Mouse (Mus musculus) embryonic facial prominence, embryonic 14.5 days (tissue): Measurements from ENCODE around the gene Eif3b. TPM values are rescaled to one million over a fixed set of nuclear protein-coding genes. Genes with fewer than 3 reads are reported as not detected.

Source experiments
- ATAC-seq: fragments of 200-750 bp; cut with Nextera tagmentation; 2 replicates; pipeline ENCODE4 v1.8.0; 2017; ENCODE audit warnings: low read depth, moderate number of reproducible peaks, moderate TSS enrichment
- DNase-seq: peaks from one replicate; pipeline ENCODE4 v3.0.0-alpha.2; 2015; ENCODE audit warnings: low spot score
- H3K27ac ChIP-seq: fragments of 300-500 bp; sonication (generic); replicated peaks from 2 replicates; pipeline ENCODE4 v1.5.1; 2014; ENCODE audit warnings: low read depth, mild to moderate bottlenecking, low read length, moderate library complexity
- H3K27me3 ChIP-seq: fragments of 300-500 bp; sonication (generic); replicated peaks from 2 replicates; pipeline ENCODE4 v1.6.1; 2014; ENCODE audit warnings: low read length; ENCODE audit not compliant: control insufficient read depth, insufficient read depth
- H3K36me3 ChIP-seq: fragments of 300-500 bp; sonication (generic); 2 replicates; pipeline ENCODE4 v1.6.1; 2014; ENCODE audit warnings: low read length, mixed read lengths; ENCODE audit not compliant: control insufficient read depth, insufficient read depth
- H3K4me1 ChIP-seq: fragments of 300-500 bp; sonication (generic); 2 replicates; pipeline ENCODE4 v1.6.1; 2014; ENCODE audit warnings: antibody characterized with exemption, low read length; ENCODE audit not compliant: control insufficient read depth, insufficient read depth
- H3K4me2 ChIP-seq: fragments of 300-500 bp; sonication (generic); 2 replicates; pipeline ENCODE4 v1.6.1; 2014; ENCODE audit warnings: low read depth, mild to moderate bottlenecking, low read length, moderate library complexity, mixed read lengths
- H3K4me3 ChIP-seq: fragments of 300-500 bp; sonication (generic); 2 replicates; pipeline ENCODE4 v1.5.1; 2014; ENCODE audit warnings: low read depth, mild to moderate bottlenecking, low read length
- H3K9ac ChIP-seq: fragments of 300-500 bp; sonication (generic); 2 replicates; pipeline ENCODE4 v1.6.1; 2014; ENCODE audit warnings: low read depth, mild to moderate bottlenecking, low read length, moderate library complexity, mixed read lengths
- H3K9me3 ChIP-seq: fragments of 300-500 bp; sonication (generic); 2 replicates; pipeline ENCODE4 v1.6.1; 2016; ENCODE audit warnings: low read length; ENCODE audit not compliant: control insufficient read depth
- WGBS: fragments of 180-500 bp; shearing (Covaris S2); extraction: QIAGEN DNeasy Blood & Tissue Kit; methylation state at CpG from one replicate; pipeline ENCODE4 v1.1.7; 2014; 5-methylcytosine and 5-hydroxymethylcytosine counted together
- polyA plus RNA-seq: library from polyadenylated mRNA; unstranded; fragments of >200 nt; fragmentation: Nextera tagmentation; extraction: Ambion mirVana; gene quantifications from 2 replicates; pipeline ENCODE4 v1.2.1, GENCODE M21; 2014

Gene Eif3b
- polyA plus RNA-seq, 1 experiment from 2014 or later: 130 TPM

DNA sequence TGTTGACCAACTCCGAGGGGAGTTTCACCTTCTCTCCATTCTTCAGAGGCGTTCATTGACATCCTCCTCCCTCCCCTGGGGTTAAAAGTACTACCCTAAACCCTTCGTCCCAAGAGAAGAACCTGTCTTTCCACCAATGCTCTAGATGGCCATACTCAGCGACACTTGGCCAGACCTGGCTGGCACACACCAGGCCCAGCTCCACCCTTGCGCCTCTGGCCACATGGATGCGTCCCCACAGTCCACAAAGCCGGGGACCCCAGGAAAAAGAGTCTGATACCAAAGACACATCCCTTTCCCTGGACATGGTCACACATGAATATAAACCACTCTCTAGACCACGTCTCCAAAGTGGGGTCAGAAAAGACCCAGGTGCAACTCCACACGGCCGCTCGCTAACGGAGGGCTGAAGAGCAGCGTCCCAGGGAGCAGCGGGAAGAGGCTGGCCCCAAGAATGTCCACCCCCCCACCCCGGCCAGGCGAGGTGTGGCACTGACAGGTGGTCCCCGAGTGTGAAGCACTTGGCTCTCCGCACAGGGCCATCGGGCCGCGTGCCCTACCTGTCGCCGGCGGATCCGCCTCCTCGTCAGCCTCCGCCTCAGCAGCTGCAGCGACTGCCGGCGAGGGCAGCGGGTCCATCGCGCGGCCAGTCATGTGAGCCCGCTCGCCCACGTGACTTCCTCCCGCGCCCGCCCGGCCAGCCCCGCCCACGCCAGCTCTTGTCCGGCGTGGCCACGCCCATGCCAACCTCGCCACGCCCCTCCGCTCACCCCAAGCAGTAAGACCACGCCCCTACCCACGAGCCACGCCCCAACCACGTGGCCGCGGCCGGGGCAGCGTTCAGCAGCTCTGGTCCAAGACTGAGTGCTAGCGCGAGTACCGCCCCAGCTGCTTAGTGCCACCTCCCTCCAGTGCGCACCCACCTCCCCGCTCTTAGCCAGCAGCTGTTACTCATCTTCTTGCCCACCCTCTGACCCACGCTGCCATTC is 30.2 kb upstream of the Eif3b start, which contains the start of gene Snx8:
Gene Snx8, minus strand, starts transcription at position 675 of the 989 bp plus-strand sequence.
- no peaks in the 10 kb centered on the region for H3K36me3 ChIP-seq
- no peaks in the 10 kb centered on the region for H3K27me3 ChIP-seq
- peak; percentile 96 for DNase-seq
- peak; percentile 92 for ATAC-seq
- peaks cover 20% of the 10 kb centered on the region for H3K4me1 ChIP-seq
- peak within 1 kb of the TSS; percentile 99 for H3K4me2 ChIP-seq
- H3K27ac ChIP-seq: no peak within 1 kb of the TSS; the same call in 1 of the 2 replicates
- H3K4me3 ChIP-seq: peak within 1 kb of the TSS; percentile 77
- peak within 1 kb of the TSS; percentile 66 for H3K9ac ChIP-seq
- no peaks in the 10 kb centered on the region for H3K9me3 ChIP-seq
- WGBS: 2% methylated on average over 32 of the region's 63 CpGs

DNA sequence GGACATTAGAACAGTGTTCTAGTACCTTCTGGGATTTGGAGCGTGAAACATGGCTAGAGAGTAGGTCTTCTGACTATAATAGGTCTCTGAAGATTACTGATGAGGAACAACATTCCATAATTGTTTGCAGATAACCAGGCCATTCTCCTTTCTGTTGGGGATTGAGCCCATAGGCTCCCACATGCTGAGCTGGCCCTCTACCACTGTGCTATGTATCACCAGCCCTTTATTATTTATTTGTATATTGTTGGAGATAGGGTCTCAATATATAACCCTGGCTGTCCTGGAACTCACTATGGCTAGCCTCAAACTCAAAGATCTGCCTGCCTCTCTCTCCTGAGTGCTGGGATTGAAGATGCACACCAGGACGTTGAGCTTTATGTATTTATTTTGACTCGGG is 29.5 kb upstream of the Eif3b start:
- peak overlapping the region; percentile 77 for H3K4me3 ChIP-seq
- H3K27me3 ChIP-seq: no peaks in the 10 kb centered on the region
- H3K27ac ChIP-seq: no peak overlapping the region
- peak overlapping the region; percentile 53 for H3K9ac ChIP-seq
- H3K4me1 ChIP-seq: peaks cover 15% of the 10 kb centered on the region
- WGBS: 49% methylated on average over 3 of the region's 3 CpGs
- H3K9me3 ChIP-seq: no peaks in the 10 kb centered on the region
- ATAC-seq: no peak; the same call in 1 of the 2 replicates
- H3K4me2 ChIP-seq: peak overlapping the region; percentile 99
- H3K36me3 ChIP-seq: no peaks in the 10 kb centered on the region
- no peak for DNase-seq

DNA sequence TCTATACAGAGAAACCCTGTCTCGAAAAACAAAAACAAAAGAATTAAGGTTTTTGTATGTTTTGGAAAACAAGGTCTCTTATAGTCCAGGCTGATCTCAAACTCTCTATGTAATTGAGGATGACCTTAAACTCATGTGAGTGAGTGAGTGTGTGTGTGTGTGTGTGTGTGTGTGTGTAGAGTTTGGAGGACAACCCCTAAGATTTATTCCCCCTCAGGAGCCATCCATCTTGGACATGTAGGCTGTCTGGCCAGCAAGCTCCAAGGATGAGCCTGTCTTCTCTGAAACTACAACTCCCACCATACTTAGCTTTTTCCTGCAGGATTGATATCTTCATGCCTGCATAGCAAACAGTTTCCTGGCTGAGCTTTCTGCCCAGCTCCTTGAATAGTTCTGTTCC is 27.7 kb upstream of the Eif3b start:
- WGBS: 65% methylated on average over 1 of the region's 1 CpGs
- H3K27me3 ChIP-seq: no peaks in the 10 kb centered on the region
- DNase-seq: no peak
- H3K4me3 ChIP-seq: no peak overlapping the region
- H3K9ac ChIP-seq: no peak overlapping the region
- no peak for ATAC-seq
- peaks cover 15% of the 10 kb centered on the region for H3K4me1 ChIP-seq
- no peaks in the 10 kb centered on the region for H3K9me3 ChIP-seq
- no peak overlapping the region for H3K4me2 ChIP-seq
- H3K27ac ChIP-seq: no peak overlapping the region
- no peaks in the 10 kb centered on the region for H3K36me3 ChIP-seq

DNA sequence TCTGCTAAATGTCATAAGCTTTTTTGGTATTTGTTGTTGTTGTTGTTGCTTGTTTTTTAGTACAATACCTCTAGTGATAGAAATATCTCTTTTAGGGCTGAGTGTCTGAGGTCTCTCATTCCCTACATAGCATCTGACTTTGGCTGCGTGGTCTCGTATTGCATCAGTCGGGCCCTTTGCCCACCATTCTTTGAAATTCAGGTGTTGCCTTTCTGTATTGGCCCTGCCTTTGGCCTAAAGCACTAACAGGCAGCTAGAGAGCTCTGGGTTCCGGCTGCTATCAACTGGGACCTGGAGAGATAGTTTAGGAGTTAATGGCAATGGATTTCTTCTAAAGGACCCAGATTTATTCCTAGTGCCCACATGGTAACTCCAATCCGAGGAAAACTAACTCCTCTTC is 27.1 kb upstream of the Eif3b start:
- H3K36me3 ChIP-seq: no peaks in the 10 kb centered on the region
- H3K4me3 ChIP-seq: no peak overlapping the region
- 84% methylated on average over 5 of the region's 5 CpGs for WGBS
- no peak overlapping the region for H3K27ac ChIP-seq
- no peak for DNase-seq
- H3K27me3 ChIP-seq: no peaks in the 10 kb centered on the region
- H3K9ac ChIP-seq: no peak overlapping the region
- H3K9me3 ChIP-seq: no peaks in the 10 kb centered on the region
- H3K4me1 ChIP-seq: peaks cover 15% of the 10 kb centered on the region
- no peak overlapping the region for H3K4me2 ChIP-seq
- no peak for ATAC-seq

DNA sequence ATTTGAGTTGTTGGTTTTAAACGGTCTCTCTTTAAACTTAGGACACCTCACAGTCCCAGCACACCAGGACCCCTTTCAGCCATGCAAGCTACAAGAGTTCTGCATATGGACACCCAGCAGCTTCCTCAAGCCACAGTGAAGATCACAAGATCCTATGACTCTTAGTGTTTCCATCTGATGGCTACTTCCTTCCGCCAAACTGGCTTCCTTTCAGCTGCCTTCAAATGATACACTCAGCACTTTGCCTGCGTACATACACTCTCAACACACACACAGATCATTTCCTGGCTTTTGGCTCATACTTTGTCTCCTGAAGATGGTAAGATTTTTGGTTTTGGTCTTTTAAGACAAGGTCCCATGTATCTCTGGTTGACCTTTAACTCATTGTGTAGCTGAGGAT is 26.4 kb upstream of the Eif3b start:
- Histone ChIP-seq H3K9me3 (no peaks in the 10 kb centered on the region), H3K4me3 (no peak overlapping the region), H3K4me2 (no peak overlapping the region), H3K27ac (no peak overlapping the region), H3K4me1 (peaks cover 10% of the 10 kb centered on the region), H3K9ac (no peak overlapping the region), H3K36me3 (no peaks in the 10 kb centered on the region), H3K27me3 (no peaks in the 10 kb centered on the region)
- no peak for ATAC-seq
- WGBS: 87% methylated on average over 3 of the region's 3 CpGs
- DNase-seq: no peak

DNA sequence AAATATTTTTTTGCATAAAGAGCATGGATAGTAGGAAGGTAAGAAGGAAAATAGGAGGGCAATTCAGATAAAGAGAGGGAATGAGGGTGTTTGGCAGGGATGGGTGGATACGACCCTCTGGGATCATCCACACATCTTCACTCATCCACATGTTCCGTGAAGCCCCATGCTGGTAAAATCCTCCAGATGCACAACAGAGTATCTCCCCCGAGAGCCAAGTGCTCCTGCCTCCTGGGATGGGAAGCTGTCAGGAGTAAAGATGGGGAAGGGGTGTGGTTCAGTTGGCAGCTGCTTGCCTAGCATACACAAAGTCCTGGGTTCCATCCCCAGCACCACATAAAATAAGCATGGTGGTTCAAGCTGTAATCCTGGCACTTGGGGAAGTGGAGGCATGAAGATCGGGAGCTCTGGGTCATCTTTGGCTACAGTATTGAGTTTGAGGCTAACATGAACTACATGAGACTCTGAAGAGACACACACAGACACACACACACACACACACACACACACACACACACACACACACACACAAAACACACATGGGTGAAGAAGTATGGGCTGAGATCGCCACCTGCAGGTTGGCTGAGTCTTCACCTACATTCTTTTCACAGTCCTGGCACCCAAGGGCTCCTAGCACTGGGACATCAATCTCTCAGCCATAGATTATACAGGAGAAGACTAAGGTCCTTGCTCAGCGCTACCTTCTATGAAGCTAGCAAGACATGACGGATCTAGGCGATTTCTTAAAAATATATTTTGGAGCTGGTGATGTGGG is 22.8 kb upstream of the Eif3b start:
- Histone ChIP-seq H3K9me3 (no peaks in the 10 kb centered on the region), H3K4me1 (no peaks in the 10 kb centered on the region), H3K27ac (no peak overlapping the region), H3K4me2 (no peak overlapping the region), H3K4me3 (no peak overlapping the region), H3K36me3 (no peaks in the 10 kb centered on the region), H3K9ac (no peak overlapping the region), H3K27me3 (no peaks in the 10 kb centered on the region)
- WGBS: 59% methylated on average over 8 of the region's 8 CpGs
- ATAC-seq: no peak
- DNase-seq: no peak

DNA sequence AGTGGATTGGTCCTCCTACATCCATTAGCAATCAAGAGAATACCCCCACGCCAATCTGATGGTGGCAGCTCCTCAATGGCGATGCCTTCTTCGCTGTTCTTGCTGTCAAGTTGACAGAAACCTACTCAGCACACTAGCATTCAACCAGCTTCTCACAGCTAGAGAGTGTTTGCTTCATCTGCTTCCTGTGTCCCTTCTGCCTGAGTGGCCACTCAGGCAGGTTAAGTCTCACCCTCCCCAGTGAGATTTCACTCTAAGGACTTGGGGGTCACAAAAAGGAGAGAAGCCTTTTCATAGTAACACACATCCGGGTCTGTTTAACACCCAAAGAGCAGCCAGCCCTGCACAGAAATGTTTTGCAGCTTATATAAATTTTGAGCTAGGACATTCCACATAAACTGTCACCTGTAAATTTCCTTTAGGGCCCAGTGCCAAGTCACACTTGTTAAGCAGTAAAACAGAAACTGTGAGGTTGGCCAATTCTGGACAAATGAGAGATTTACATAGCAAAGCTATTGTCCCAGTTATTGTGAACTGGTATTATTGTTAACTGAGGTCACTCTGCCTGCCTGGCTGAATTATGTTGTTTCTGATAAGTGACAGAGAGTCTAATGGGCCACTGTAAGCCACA is 16.4 kb upstream of the Eif3b start:
- Histone ChIP-seq H3K9me3 (no peaks in the 10 kb centered on the region), H3K9ac (no peak overlapping the region), H3K4me1 (no peaks in the 10 kb centered on the region), H3K4me3 (no peak overlapping the region), H3K27me3 (no peaks in the 10 kb centered on the region), H3K4me2 (no peak overlapping the region), H3K27ac (no peak overlapping the region), H3K36me3 (no peaks in the 10 kb centered on the region)
- peak; percentile 29 for DNase-seq
- WGBS: 84% methylated on average over 4 of the region's 4 CpGs
- ATAC-seq: no peak

DNA sequence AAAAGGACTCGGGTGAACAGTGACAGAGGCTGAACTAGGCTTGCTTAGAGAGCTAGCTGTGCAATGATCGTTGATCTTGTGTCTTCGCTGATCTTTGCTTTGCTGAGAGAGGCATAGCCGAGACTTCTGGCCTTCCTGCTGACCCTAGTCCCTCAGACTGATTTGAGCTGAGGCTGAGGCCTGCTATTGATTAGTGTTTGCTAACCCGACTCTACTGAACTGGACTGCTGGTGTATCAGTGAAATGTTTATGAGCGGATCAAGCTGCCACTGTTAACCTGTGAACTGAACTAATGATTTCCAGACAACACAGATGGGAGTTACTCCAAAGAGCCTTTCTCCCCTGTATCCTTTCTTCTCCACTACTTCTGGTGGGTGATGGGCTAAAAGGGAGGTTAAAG is 14.0 kb upstream of the Eif3b start:
- no peak for ATAC-seq
- 37% methylated on average over 6 of the region's 6 CpGs for WGBS
- H3K36me3 ChIP-seq: no peaks in the 10 kb centered on the region
- no peak overlapping the region for H3K27ac ChIP-seq
- no peaks in the 10 kb centered on the region for H3K27me3 ChIP-seq
- H3K9ac ChIP-seq: no peak overlapping the region
- no peak for DNase-seq
- no peak overlapping the region for H3K4me2 ChIP-seq
- no peak overlapping the region for H3K4me3 ChIP-seq
- no peaks in the 10 kb centered on the region for H3K9me3 ChIP-seq
- H3K4me1 ChIP-seq: no peaks in the 10 kb centered on the region
